Mouse (Mus musculus): ENCODE results near the gene Nkx1-2. TPM values are rescaled to one million over a fixed set of nuclear protein-coding genes. Genes with fewer than 3 reads are reported as not detected.

Nkx1-2 gene
- polyA plus RNA-seq, 1 experiment from 2014 or later = not detected

DNA sequence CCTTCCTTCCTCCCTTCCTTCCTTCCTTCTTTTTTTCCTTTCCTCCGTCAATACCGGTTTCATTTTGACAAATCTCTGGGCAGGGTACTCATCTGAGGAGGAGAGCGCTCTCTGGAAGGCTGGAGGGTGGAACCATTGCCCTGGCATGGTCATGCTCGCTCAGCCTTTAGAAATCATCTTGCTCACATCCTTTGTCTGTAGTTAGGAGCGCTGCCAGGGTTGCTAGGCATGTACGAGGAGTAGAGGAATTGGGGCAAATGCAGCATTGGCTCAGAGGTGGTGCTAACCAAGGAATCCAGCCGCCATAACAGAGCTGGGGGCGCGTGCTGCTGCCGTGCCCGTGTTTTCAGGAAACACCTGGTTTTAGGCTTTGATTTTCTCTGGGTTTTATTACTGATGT is 31.9 kb upstream of the Nkx1-2 start:
- Histone ChIP-seq H3K27me3 (ENCODE audit: control insufficient read depth, insufficient read depth, low read length) (no peaks in the 10 kb centered on the region), H3K4me2 (ENCODE audit: low read length) (no peak overlapping the region), H3K9me3 (ENCODE audit: control insufficient read depth, low read length) (no peaks in the 10 kb centered on the region), H3K4me1 (ENCODE audit: control insufficient read depth in 2 of 2, insufficient read depth in 2 of 2, low read length in 2 of 2) (peaks cover 3 to 12% of the 10 kb centered on the region in 2 experiments), H3K36me3 (ENCODE audit: control insufficient read depth, insufficient read depth, low read length) (no peaks in the 10 kb centered on the region), H3K4me3 (ENCODE audit: control insufficient read depth in 1 of 2, insufficient read depth in 1 of 2, low read depth in 1 of 2, low read length in 2 of 2) (no peak overlapping the region), H3K9ac (ENCODE audit: low read length) (no peak overlapping the region), H3K27ac (replicated peaks in 1 of 2; ENCODE audit: control insufficient read depth in 1 of 2, insufficient read depth in 1 of 2, low read depth in 2 of 2, low read length in 2 of 2) (no peak overlapping the region)
- ATAC-seq (ENCODE audit: insufficient number of reproducible peaks, insufficient read depth, low FRiP score, low read depth) = no peak
- 86% methylated on average over 11 of the region's 11 CpGs for WGBS

DNA sequence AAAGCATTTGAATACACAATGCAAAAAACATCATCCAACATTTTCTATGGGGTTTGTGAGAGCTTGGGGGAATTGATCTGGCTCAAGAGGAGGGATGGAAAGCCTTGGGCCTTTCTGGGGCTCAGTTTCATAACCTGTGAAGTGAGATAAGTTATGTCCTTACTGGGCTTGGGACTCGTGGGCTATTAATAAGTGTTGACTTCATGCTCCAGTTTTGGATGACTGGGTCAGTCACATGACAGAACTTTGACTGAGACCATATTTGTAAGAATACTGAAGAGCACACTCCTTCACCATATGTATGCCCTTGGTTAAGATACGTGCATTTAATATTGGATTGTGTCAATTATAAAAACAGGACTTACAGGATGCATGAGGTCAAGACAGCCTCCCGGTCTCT is 28.0 kb upstream of the Nkx1-2 start:
- peak; percentile 62 for ATAC-seq (ENCODE audit: insufficient number of reproducible peaks, insufficient read depth, low FRiP score, low read depth)

DNA sequence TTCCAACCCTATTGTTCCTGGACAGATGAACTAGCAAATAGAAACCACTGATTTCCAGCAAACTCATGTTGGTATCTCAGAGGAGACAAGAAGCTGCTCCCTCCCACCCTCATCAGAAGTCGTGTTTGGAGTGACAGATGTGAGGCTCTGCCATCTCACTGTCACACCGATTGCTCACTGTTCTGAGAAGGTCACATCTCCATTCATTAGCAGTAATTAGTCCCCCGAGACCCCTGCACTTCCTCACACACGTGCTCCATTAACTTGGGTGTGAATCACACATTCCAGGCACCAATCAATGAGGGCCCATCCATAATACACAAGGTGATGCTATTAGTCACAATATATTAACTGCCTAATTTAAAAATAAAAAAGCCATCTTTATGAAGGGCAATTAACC is 26.7 kb upstream of the Nkx1-2 start:
- ATAC-seq (ENCODE audit: insufficient number of reproducible peaks, insufficient read depth, low FRiP score, low read depth) = no peak
- no peak overlapping the region for H3K4me3 ChIP-seq (ENCODE audit: control insufficient read depth in 1 of 2, insufficient read depth in 1 of 2, low read depth in 1 of 2, low read length in 2 of 2)
- peaks cover 6 to 19% of the 10 kb centered on the region in 2 experiments for H3K4me1 ChIP-seq (ENCODE audit: control insufficient read depth in 2 of 2, insufficient read depth in 2 of 2, low read length in 2 of 2)
- H3K4me2 ChIP-seq (ENCODE audit: low read length) = no peak overlapping the region
- H3K9me3 ChIP-seq (ENCODE audit: control insufficient read depth, low read length) = no peaks in the 10 kb centered on the region
- no peak overlapping the region for H3K9ac ChIP-seq (ENCODE audit: low read length)
- no peaks in the 10 kb centered on the region for H3K36me3 ChIP-seq (ENCODE audit: control insufficient read depth, insufficient read depth, low read length)
- H3K27ac ChIP-seq (replicated peaks in 1 of 2; ENCODE audit: control insufficient read depth in 1 of 2, insufficient read depth in 1 of 2, low read depth in 2 of 2, low read length in 2 of 2) = no peak overlapping the region
- WGBS = 55% methylated on average over 4 of the region's 4 CpGs
- H3K27me3 ChIP-seq (ENCODE audit: control insufficient read depth, insufficient read depth, low read length) = no peaks in the 10 kb centered on the region

More for the DNA sequence above, 28.0 kb upstream of the Nkx1-2 start:
- Histone ChIP-seq H3K27me3 (ENCODE audit: control insufficient read depth, insufficient read depth, low read length) (no peaks in the 10 kb centered on the region), H3K4me1 (ENCODE audit: control insufficient read depth in 2 of 2, insufficient read depth in 2 of 2, low read length in 2 of 2) (peaks cover 6 to 19% of the 10 kb centered on the region in 2 experiments), H3K4me3 (ENCODE audit: control insufficient read depth in 1 of 2, insufficient read depth in 1 of 2, low read depth in 1 of 2, low read length in 2 of 2) (no peak overlapping the region), H3K9ac (ENCODE audit: low read length) (peak overlapping the region; percentile 31; the same call in 1 of the 2 replicates), H3K4me2 (ENCODE audit: low read length) (no peak overlapping the region), H3K9me3 (ENCODE audit: control insufficient read depth, low read length) (no peaks in the 10 kb centered on the region), H3K27ac (replicated peaks in 1 of 2; ENCODE audit: control insufficient read depth in 1 of 2, insufficient read depth in 1 of 2, low read depth in 2 of 2, low read length in 2 of 2) (peak overlapping the region; percentile 72 to 82), H3K36me3 (ENCODE audit: control insufficient read depth, insufficient read depth, low read length) (no peaks in the 10 kb centered on the region)
- WGBS = 42% methylated on average over 3 of the region's 3 CpGs

DNA sequence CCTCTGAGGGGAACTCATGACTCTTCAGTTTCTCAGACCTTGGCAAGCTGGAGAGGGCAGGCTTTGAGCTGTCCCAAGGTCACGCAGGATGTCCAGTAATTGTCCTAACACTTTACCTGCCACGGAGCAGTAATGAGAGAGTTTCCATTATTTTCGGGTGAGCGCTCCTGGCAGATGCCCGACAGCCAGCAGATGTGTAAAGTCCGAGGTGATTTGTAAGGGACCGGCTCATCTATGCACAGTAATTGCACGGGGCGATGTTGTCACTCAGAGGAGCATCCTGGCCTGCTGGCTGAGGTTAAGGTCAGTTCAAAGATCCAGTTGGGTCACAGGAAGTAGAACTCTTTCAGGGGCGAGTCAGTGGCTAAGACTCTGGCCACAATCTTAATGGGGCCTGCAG is 24.7 kb upstream of the Nkx1-2 start:
- WGBS = 76% methylated on average over 10 of the region's 10 CpGs
- no peak overlapping the region for H3K9ac ChIP-seq (ENCODE audit: low read length)

DNA sequence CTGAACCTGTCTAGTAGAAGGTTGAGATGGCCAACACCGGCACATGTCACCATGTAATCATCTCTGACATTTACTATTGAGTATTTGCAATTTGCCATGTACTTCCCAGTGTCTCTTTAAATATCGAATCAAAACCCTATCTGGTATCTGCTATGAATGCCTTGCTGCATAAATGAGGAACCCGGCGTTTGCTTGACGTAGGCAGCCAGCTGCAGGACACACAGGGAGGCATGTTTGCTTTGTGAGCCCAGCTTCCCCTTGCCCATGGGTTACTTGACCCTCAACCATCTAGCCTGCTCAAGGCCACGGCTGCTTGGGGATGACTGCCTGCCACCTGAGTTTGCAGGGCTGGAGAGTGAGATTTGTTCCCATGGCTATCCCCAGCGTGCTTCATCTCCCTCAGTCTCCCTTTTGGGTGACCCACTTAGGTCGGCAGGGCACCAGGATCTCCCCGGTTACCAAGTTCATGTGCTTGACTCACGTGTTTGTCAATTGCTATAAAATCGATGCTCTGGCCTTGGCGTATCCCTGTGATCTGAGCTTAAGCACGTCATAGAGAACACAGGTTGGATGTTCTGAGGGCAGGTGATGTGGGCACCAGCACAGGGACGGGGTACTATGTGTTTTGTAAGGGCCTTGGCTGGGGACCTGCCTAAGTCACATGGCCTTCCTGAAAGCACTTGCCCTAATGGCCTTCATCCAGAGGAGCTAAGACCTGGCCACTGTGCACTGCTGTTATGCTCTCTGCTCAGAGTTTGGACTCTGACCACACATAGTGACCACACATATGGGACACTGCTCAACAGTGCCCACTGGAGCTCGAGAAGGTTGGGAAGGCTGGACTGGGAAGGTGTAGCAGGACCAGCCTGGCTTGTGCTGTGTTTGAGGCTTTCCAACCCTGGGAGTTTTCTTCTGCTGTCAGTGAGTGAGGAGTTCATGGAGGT is 20.8 kb upstream of the Nkx1-2 start:
- no peak overlapping the region for H3K4me3 ChIP-seq (ENCODE audit: control insufficient read depth in 1 of 2, insufficient read depth in 1 of 2, low read depth in 1 of 2, low read length in 2 of 2)
- 89% methylated on average over 15 of the region's 15 CpGs for WGBS
- H3K27ac ChIP-seq (replicated peaks in 1 of 2; ENCODE audit: control insufficient read depth in 1 of 2, insufficient read depth in 1 of 2, low read depth in 2 of 2, low read length in 2 of 2) = no peak overlapping the region
- ATAC-seq (ENCODE audit: insufficient number of reproducible peaks, insufficient read depth, low FRiP score, low read depth) = no peak
- no peaks in the 10 kb centered on the region for H3K9me3 ChIP-seq (ENCODE audit: control insufficient read depth, low read length)
- H3K4me1 ChIP-seq (ENCODE audit: control insufficient read depth in 2 of 2, insufficient read depth in 2 of 2, low read length in 2 of 2) = peaks cover 5 to 7% of the 10 kb centered on the region in 2 experiments; a peak in 3 of 4 replicates
- no peak overlapping the region for H3K4me2 ChIP-seq (ENCODE audit: low read length)
- H3K27me3 ChIP-seq (ENCODE audit: control insufficient read depth, insufficient read depth, low read length) = no peaks in the 10 kb centered on the region
- H3K9ac ChIP-seq (ENCODE audit: low read length) = no peak overlapping the region
- H3K36me3 ChIP-seq (ENCODE audit: control insufficient read depth, insufficient read depth, low read length) = no peaks in the 10 kb centered on the region

More for the DNA sequence above, 24.7 kb upstream of the Nkx1-2 start:
- Histone ChIP-seq H3K27me3 (ENCODE audit: control insufficient read depth, insufficient read depth, low read length) (no peaks in the 10 kb centered on the region), H3K4me2 (ENCODE audit: low read length) (no peak overlapping the region), H3K27ac (replicated peaks in 1 of 2; ENCODE audit: control insufficient read depth in 1 of 2, insufficient read depth in 1 of 2, low read depth in 2 of 2, low read length in 2 of 2) (0 out of 4 replicates have a peak overlapping the region, but pooled peaks of 1 of the 2 experiments have one; percentile 10), H3K4me3 (ENCODE audit: control insufficient read depth in 1 of 2, insufficient read depth in 1 of 2, low read depth in 1 of 2, low read length in 2 of 2) (no peak overlapping the region), H3K36me3 (ENCODE audit: control insufficient read depth, insufficient read depth, low read length) (no peaks in the 10 kb centered on the region), H3K9me3 (ENCODE audit: control insufficient read depth, low read length) (no peaks in the 10 kb centered on the region), H3K4me1 (ENCODE audit: control insufficient read depth in 2 of 2, insufficient read depth in 2 of 2, low read length in 2 of 2) (peaks cover 6 to 19% of the 10 kb centered on the region in 2 experiments)
- no peak for ATAC-seq (ENCODE audit: insufficient number of reproducible peaks, insufficient read depth, low FRiP score, low read depth)

DNA sequence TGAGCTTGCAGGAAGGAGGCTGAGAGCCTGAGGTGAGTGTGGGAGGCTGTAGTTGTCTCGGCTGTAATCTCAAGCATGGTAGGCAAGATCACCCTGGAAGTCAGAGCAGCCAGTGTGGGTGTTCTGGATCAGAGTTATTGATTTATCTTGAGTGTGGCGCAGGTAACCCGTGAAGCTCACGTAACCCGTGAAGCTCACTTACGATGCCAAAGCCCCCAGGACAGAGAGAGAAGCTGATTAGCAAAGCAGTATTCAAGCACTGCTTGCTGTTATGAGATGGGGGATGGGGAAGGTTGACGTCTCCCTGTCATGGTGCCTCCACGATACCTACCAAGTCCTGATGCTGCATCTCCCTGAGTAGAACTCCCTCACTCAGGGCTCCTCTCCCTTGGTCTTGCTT is 20.1 kb upstream of the Nkx1-2 start:
- Histone ChIP-seq H3K27ac (replicated peaks in 1 of 2; ENCODE audit: control insufficient read depth in 1 of 2, insufficient read depth in 1 of 2, low read depth in 2 of 2, low read length in 2 of 2) (no peak overlapping the region), H3K36me3 (ENCODE audit: control insufficient read depth, insufficient read depth, low read length) (no peaks in the 10 kb centered on the region), H3K4me1 (ENCODE audit: control insufficient read depth in 2 of 2, insufficient read depth in 2 of 2, low read length in 2 of 2) (peaks cover 5% of the 10 kb centered on the region in 2 experiments; a peak in 3 of 4 replicates), H3K4me3 (ENCODE audit: control insufficient read depth in 1 of 2, insufficient read depth in 1 of 2, low read depth in 1 of 2, low read length in 2 of 2) (no peak overlapping the region), H3K27me3 (ENCODE audit: control insufficient read depth, insufficient read depth, low read length) (no peaks in the 10 kb centered on the region), H3K9me3 (ENCODE audit: control insufficient read depth, low read length) (no peaks in the 10 kb centered on the region), H3K9ac (ENCODE audit: low read length) (no peak overlapping the region), H3K4me2 (ENCODE audit: low read length) (no peak overlapping the region)
- WGBS = 91% methylated on average over 8 of the region's 8 CpGs
- ATAC-seq (ENCODE audit: insufficient number of reproducible peaks, insufficient read depth, low FRiP score, low read depth) = no peak

DNA sequence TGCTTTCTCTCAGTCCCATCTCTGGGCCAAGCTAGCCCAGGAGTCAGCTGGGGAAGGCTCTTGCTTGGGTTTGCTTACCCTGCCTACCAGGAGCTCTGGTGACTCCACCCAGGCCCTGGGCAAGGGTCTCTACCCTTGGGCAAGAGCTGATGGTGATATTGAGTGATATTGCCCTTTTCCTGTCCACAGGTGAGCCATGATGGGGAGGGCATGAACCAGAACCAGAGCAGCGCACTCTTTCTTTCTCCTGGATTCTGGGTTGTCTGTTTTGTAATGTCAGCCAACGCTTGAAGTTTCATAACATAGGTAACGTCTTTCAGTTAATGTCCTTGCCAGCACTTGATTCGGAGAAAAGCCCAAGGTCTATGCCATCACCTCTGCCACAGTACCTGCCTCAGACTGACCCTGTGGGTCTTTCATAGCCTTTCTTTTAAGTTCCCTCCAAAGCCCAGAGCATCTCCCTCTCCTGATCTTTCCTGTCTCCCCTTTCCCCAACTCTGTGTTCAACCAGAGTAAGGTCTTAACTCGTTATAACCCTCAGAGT is 17.7 kb upstream of the Nkx1-2 start:
- Histone ChIP-seq H3K36me3 (ENCODE audit: control insufficient read depth, insufficient read depth, low read length) (no peaks in the 10 kb centered on the region), H3K4me2 (ENCODE audit: low read length) (no peak overlapping the region), H3K4me3 (ENCODE audit: control insufficient read depth in 1 of 2, insufficient read depth in 1 of 2, low read depth in 1 of 2, low read length in 2 of 2) (no peak overlapping the region), H3K9me3 (ENCODE audit: control insufficient read depth, low read length) (no peaks in the 10 kb centered on the region), H3K4me1 (ENCODE audit: control insufficient read depth in 2 of 2, insufficient read depth in 2 of 2, low read length in 2 of 2) (peaks cover 0 to 2% of the 10 kb centered on the region in 2 experiments; a peak in 1 of 4 replicates), H3K9ac (ENCODE audit: low read length) (no peak overlapping the region), H3K27ac (replicated peaks in 1 of 2; ENCODE audit: control insufficient read depth in 1 of 2, insufficient read depth in 1 of 2, low read depth in 2 of 2, low read length in 2 of 2) (no peak overlapping the region), H3K27me3 (ENCODE audit: control insufficient read depth, insufficient read depth, low read length) (no peaks in the 10 kb centered on the region)
- ATAC-seq (ENCODE audit: insufficient number of reproducible peaks, insufficient read depth, low FRiP score, low read depth) = no peak
- WGBS = 88% methylated on average over 5 of the region's 5 CpGs

All from heart, embryonic 14.5 days (tissue).